Mouse (Mus musculus): Measurements from ENCODE around the gene Plekho1. TPM values are rescaled to one million over a fixed set of nuclear protein-coding genes. Genes with fewer than 3 reads are reported as not detected.
"Not testable (repeated sequence)": the region's sequence is repeated elsewhere in the genome, so short reads cannot be mapped to it uniquely, and the experiment has no call there.

Plekho1 gene
- polyA plus RNA-seq (2016; fragmentation: Nextera tagmentation; extraction: Ambion mirVana) = 9.4 and 10.4 TPM in 2 replicates

DNA sequence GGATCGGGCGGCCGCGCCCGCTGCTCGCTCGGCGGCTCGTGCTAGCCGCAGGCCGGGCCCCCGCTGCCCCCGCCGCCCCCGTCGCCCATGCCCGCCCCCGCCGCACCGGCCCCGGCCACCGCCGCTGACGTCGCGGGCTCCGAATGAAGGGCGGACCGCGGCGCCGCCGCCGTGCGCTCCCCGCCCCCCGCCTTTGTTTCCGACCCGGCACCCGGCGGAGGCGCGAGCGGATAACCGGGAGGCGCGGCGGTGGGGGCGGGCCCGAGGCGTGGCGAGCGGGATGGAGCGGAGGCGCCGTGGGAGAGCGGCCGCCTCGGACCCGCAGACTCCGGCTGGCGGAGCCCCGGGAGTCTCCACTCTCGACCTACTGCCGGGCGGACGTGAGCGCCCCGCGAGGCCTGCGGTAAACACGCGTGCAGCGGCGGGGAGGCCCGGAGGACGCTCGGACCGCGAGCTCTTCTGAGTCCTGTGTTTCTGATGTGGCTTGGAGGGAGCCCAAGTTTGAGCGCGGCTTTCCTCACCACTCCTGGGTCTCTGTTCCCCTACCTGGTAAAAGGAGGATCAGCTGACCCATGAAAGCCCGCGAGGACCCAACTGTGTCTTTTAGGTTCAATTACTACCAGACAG is at the start of gene Plekho1:
Plekho1 (minus strand) TSS at position 200 of the 627 bp plus-strand sequence.
- H3K4me1 ChIP-seq = peaks cover 76% of the 10 kb centered on the region
- peaks cover 56% of the 10 kb centered on the region for H3K27me3 ChIP-seq (replicated peaks)
- WGBS (ENCODE audit: insufficient replicate concordance) = under 1% methylated on average over 75 of the region's 84 CpGs
- peak within 1 kb of the TSS; percentile 75 for H3K4me3 ChIP-seq
- H3K9ac ChIP-seq = peak within 1 kb of the TSS; percentile 77
- no peaks in the 10 kb centered on the region for H3K9me3 ChIP-seq (replicated peaks)
- peak within 1 kb of the TSS; percentile 84 for H3K27ac ChIP-seq
- peak within 1 kb of the TSS; percentile 96 for H3K4me2 ChIP-seq
- H3K36me3 ChIP-seq = peaks cover 5% of the 10 kb centered on the region; the same call in 1 of the 2 replicates
- ATAC-seq = peak; percentile 32

DNA sequence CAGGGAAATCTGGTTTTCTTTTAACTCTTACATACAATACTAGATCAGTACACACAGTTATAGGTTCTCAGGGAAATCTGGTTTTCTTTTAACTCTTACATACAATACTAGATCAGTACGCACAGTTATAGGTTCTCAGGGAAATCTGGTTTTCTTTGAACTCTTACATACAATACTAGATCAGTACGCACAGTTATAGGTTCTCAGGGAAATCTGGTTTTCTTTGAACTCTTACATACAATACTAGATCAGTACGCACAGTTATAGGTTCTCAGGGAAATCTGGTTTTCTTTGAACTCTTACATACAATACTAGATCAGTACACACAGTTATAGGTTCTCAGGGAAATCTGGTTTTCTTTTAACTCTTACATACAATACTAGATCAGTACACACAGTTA is 48.8 kb upstream of the Plekho1 start:
- H3K4me2 ChIP-seq; H3K27ac ChIP-seq; ATAC-seq; H3K9me3 ChIP-seq (replicated peaks); H3K9ac ChIP-seq; H3K27me3 ChIP-seq (replicated peaks); H3K4me3 ChIP-seq; H3K4me1 ChIP-seq: not testable (repeated sequence)
- 78% methylated on average over 3 of the region's 3 CpGs for WGBS (ENCODE audit: insufficient replicate concordance)
- H3K36me3 ChIP-seq = peaks cover 24% of the 10 kb centered on the region

DNA sequence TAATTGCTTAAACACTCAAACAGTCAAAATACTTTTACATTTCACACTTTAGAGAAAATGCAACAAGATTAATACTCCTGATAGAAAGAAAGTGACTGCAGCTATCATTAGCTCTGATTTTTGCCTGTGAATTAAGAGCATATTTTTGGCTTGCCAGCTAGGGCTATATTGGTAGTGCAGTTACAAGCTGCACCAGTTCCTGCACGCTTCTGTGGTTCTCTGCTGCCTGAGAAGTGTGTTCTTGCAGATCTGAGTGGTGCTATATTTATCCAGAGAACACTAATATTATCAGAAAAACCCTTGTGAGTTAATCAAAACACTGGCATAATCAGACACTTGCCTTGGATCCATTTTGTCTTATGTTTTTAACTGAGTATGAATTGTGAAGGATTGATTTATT is 47.3 kb upstream of the Plekho1 start:
- H3K27me3 ChIP-seq (replicated peaks) = no peaks in the 10 kb centered on the region
- H3K9me3 ChIP-seq (replicated peaks) = no peaks in the 10 kb centered on the region
- no peak for ATAC-seq
- H3K36me3 ChIP-seq = peaks cover 24% of the 10 kb centered on the region
- H3K4me2 ChIP-seq = no peak overlapping the region
- WGBS (ENCODE audit: insufficient replicate concordance) = 63% methylated on average over 1 of the region's 1 CpGs
- H3K4me1 ChIP-seq = no peaks in the 10 kb centered on the region
- H3K9ac ChIP-seq = no peak overlapping the region
- H3K4me3 ChIP-seq = no peak overlapping the region
- H3K27ac ChIP-seq = no peak overlapping the region

DNA sequence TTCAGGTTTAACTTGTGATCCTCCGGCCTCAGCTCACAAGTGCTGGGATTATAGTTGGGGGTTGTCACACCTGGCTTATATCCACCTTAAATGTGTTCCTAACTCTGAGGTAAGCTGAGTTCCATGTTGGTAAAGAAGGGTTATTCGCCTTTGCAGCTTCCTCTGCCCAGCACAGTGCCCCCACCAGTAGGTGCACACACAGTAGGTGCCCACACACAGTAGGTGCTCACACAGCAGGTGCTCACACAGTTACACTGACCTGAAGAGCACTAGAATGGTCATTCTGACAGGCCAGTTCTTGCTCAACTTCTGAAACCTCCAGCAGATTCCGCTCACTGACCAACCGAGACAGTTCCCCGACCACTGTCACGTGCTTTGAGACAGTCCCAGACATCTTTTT is 45.3 kb upstream of the Plekho1 start:
- ATAC-seq = no peak
- Histone ChIP-seq H3K4me1 (no peaks in the 10 kb centered on the region), H3K4me3 (no peak overlapping the region), H3K36me3 (peaks cover 20% of the 10 kb centered on the region), H3K4me2 (no peak overlapping the region), H3K27ac (no peak overlapping the region), H3K9me3 (replicated peaks) (no peaks in the 10 kb centered on the region), H3K9ac (no peak overlapping the region), H3K27me3 (replicated peaks) (no peaks in the 10 kb centered on the region)
- WGBS (ENCODE audit: insufficient replicate concordance) = 81% methylated on average over 6 of the region's 6 CpGs

DNA sequence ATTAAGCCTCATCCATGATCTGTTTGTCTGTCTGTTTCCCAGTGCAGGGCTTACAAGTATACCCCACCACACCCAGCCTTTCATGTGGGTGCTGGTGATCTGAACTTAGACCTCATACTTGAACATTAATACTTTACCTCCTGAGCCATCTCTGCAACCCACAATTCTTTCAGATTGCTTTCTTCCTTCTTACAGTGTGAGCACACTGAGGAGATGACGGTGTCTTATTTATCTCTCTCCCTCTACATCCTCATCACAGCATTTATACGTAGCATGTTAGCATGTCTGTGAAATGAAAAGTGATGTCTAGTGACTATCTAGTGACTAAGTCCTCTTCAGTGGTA is 44.8 kb upstream of the Plekho1 start:
- H3K27me3 ChIP-seq (replicated peaks) = no peaks in the 10 kb centered on the region
- H3K9me3 ChIP-seq (replicated peaks) = no peaks in the 10 kb centered on the region
- no peak overlapping the region for H3K27ac ChIP-seq
- no peak overlapping the region for H3K4me3 ChIP-seq
- peaks cover 16% of the 10 kb centered on the region for H3K36me3 ChIP-seq
- no peak overlapping the region for H3K9ac ChIP-seq
- H3K4me1 ChIP-seq = no peaks in the 10 kb centered on the region
- H3K4me2 ChIP-seq = no peak overlapping the region
- ATAC-seq = no peak
- 87% methylated on average over 2 of the region's 2 CpGs for WGBS (ENCODE audit: insufficient replicate concordance)

DNA sequence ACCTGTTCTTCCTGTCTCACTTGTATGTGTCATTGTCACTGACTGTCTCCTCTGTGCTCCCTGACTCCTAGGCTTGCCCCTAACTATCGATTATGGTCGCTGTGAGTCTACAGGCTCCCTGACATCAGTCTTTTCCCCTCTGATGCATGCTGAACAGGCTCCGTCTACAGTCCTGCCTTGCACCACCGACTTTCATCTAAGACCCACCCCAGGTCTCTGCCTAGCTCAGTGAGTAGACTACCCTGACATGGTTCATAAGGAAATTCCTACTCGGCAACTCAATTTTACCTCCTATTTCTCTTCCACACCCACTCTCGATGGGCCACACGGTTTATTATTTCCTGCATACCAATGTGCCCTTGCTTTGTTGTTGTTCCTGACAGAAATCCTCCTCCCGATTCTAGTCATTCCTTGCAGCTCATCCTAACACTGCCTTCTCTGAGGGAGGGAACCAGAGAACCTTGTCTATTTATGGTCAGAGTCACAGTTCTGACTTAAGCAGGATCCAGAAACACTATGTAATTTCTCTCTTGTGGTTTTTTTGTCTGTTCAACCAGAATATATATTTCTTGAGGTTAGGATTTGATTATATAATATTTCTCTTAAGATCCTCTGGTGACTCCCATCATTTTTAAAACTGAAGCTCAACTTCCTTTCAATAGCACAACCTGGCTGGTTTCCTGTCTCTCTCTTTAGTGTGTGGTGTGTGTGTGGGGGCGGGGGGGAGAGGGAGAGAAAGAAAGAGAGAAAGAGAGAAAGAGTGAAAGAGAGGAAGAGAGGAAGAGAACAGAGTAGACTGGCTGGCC is 44.3 kb upstream of the Plekho1 start:
- Histone ChIP-seq H3K9ac (no peak overlapping the region), H3K4me2 (no peak overlapping the region), H3K9me3 (replicated peaks) (no peaks in the 10 kb centered on the region), H3K27me3 (replicated peaks) (no peaks in the 10 kb centered on the region), H3K27ac (no peak overlapping the region), H3K36me3 (peaks cover 10% of the 10 kb centered on the region), H3K4me1 (no peaks in the 10 kb centered on the region), H3K4me3 (no peak overlapping the region)
- WGBS (ENCODE audit: insufficient replicate concordance) = 73% methylated on average over 9 of the region's 9 CpGs
- no peak for ATAC-seq

DNA sequence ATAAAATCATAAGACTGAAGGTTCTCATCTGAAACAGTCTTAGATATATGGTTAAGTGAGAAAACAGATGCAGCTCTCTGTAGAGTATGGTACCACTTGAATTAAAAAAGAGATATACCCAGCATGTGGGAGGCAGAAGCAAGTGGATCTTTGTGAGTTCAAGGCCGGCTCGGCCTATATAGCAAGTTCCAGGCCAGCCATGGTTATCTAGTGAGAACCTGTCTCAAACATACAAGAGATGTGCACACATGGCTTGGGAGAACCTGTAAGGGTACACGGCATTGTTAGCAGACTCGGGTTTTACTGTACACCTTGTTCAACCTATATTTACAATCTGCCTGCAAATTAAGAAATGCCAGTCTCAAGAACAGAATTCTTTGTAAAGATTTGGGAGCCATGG is 43.0 kb upstream of the Plekho1 start:
- WGBS (ENCODE audit: insufficient replicate concordance) = 80% methylated on average over 4 of the region's 4 CpGs
- Histone ChIP-seq H3K9ac (no peak overlapping the region), H3K4me1 (no peaks in the 10 kb centered on the region), H3K9me3 (replicated peaks) (no peaks in the 10 kb centered on the region), H3K4me2 (no peak overlapping the region), H3K27me3 (replicated peaks) (no peaks in the 10 kb centered on the region), H3K36me3 (0 out of 2 replicates have a peak, but pooled peaks cover 9% of the 10 kb centered on the region), H3K4me3 (no peak overlapping the region), H3K27ac (no peak overlapping the region)
- ATAC-seq = no peak

DNA sequence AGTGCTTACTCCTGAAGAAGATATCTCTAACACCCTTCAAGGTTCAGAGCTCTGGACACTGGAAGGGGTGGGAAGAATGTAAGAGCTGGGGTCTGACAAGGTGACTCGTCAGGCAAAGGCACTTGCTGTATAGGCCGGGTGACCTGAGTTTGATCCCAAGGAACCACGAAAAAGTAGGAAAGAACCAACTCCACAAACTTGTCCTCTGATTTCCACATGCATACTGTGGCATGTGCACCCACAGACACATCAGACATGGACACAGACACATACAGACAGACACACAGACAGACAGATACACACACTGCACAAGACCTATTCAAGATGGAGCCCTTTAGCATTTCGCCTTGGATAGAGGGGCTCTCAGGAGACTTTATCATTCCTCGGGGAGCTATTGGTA is 42.4 kb upstream of the Plekho1 start:
- Histone ChIP-seq H3K4me3 (no peak overlapping the region), H3K27me3 (replicated peaks) (no peaks in the 10 kb centered on the region), H3K27ac (no peak overlapping the region), H3K4me1 (no peaks in the 10 kb centered on the region), H3K9me3 (replicated peaks) (no peaks in the 10 kb centered on the region), H3K4me2 (no peak overlapping the region), H3K9ac (no peak overlapping the region), H3K36me3 (peaks cover 14% of the 10 kb centered on the region)
- 78% methylated on average over 5 of the region's 5 CpGs for WGBS (ENCODE audit: insufficient replicate concordance)
- no peak for ATAC-seq

DNA sequence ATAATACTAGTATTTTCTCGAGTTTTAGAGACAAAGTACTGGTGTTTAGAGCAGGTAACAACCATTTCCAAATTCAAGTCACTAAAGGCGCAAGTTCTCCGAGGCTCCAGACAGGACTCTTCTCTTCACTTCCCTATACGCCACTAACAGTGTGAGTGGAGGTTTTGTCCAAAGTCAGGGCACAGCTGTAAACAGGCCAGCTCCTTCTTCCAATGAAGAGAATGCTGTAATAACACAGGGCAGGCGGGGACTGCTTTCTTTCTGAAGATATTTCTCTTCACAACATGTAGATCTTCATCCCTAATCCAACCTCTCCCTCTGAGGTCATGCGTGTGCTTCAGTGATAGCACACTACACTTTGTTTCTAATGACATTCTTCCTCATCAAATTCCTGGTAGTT is 41.0 kb upstream of the Plekho1 start:
- no peaks in the 10 kb centered on the region for H3K4me1 ChIP-seq
- H3K27ac ChIP-seq = no peak overlapping the region
- no peak overlapping the region for H3K9ac ChIP-seq
- H3K27me3 ChIP-seq (replicated peaks) = no peaks in the 10 kb centered on the region
- no peaks in the 10 kb centered on the region for H3K9me3 ChIP-seq (replicated peaks)
- no peak for ATAC-seq
- no peak overlapping the region for H3K4me3 ChIP-seq
- WGBS (ENCODE audit: insufficient replicate concordance) = 82% methylated on average over 6 of the region's 6 CpGs
- peaks cover 19% of the 10 kb centered on the region for H3K36me3 ChIP-seq
- no peak overlapping the region for H3K4me2 ChIP-seq

DNA sequence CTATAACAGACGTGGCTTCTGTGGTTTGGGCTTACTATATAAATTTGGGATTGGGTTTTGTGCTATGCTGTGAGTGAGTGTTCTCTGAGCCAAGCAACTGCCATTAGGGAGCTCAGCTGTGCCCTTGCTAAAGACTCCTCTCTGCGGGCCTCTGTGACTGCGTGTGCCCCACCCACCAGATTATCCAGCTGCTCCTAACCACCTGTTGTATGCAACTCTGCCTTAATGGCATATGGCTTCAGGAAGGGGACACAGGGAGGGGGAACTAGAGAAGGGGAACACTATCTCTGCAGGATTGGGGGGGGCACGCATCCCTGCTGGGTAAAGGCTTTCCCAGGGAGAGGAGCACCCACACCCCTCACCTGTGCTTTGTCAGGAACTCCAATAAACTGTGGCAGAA is 37.2 kb upstream of the Plekho1 start:
- Histone ChIP-seq H3K4me3 (no peak overlapping the region), H3K4me2 (no peak overlapping the region), H3K27me3 (replicated peaks) (no peaks in the 10 kb centered on the region), H3K4me1 (no peaks in the 10 kb centered on the region), H3K36me3 (peaks cover 13% of the 10 kb centered on the region), H3K9ac (no peak overlapping the region), H3K27ac (no peak overlapping the region), H3K9me3 (replicated peaks) (no peaks in the 10 kb centered on the region)
- WGBS (ENCODE audit: insufficient replicate concordance) = 58% methylated on average over 4 of the region's 4 CpGs
- no peak for ATAC-seq

DNA sequence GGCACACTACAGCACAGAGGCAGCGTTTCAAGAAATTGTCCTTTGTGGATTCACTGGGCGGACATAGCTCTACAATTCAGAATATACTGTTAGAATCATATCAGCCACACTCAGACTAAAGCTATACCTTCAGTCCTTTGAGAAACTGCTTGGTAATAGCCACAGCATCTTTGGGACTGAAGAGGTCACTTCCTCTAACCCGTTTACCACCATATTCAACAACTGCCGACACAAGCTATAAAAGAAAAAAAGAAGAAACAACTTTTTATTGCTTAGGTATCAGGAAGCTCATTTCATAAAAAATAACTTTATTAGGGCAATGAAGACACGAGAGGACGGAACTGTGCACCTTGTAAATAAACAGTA is 36.8 kb upstream of the Plekho1 start:
- H3K36me3 ChIP-seq = peaks cover 13% of the 10 kb centered on the region
- WGBS (ENCODE audit: insufficient replicate concordance) = 67% methylated on average over 6 of the region's 6 CpGs

DNA sequence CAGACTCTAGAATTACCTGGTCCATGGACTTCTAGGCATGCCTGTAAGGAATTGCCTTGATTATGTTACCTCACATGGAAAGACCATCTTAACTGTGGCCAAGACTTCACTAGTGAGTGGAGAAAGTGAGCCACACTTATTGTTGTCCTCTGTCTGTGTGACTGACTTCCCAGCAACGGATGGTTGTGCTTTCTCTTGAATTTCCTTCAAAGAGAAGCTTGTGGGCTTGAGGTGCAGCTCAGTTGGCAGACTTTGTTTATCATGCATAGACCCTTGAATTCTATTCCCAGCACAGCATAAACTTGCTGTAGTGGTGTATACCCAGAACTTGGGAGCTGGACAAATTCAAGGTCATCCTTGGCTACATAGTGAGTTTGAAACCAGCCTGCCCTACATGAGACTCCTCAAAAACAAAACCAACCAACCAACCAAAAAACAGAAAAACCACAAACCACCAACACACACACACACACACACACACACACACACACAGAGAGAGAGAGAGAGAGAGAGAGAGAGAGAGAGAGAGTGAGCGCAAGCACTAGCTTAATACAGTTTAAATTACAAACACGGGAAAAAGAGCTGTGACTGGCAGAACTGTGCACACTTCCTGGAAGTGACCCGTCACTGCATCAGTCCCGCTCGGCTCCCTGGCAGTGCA is 36.3 kb upstream of the Plekho1 start:
- no peaks in the 10 kb centered on the region for H3K4me1 ChIP-seq
- H3K4me2 ChIP-seq = no peak overlapping the region
- no peak overlapping the region for H3K27ac ChIP-seq
- H3K9ac ChIP-seq = no peak overlapping the region
- WGBS (ENCODE audit: insufficient replicate concordance) = 68% methylated on average over 6 of the region's 6 CpGs
- peaks cover 13% of the 10 kb centered on the region for H3K36me3 ChIP-seq
- no peak for ATAC-seq
- H3K27me3 ChIP-seq (replicated peaks) = no peaks in the 10 kb centered on the region
- no peaks in the 10 kb centered on the region for H3K9me3 ChIP-seq (replicated peaks)
- no peak overlapping the region for H3K4me3 ChIP-seq

More for the DNA sequence above, 36.8 kb upstream of the Plekho1 start:
- H3K27ac ChIP-seq = no peak overlapping the region
- no peaks in the 10 kb centered on the region for H3K9me3 ChIP-seq (replicated peaks)
- no peak overlapping the region for H3K9ac ChIP-seq
- H3K4me1 ChIP-seq = no peaks in the 10 kb centered on the region
- no peak overlapping the region for H3K4me2 ChIP-seq
- no peak for ATAC-seq
- H3K27me3 ChIP-seq (replicated peaks) = no peaks in the 10 kb centered on the region
- no peak overlapping the region for H3K4me3 ChIP-seq

All from liver, embryonic 12.5 days (tissue).